Comparison of ENCODE assay signal across 7 mouse cellular contexts in genomic region chr1:142985516-142985915, GRCm38 (mm10).
DNase-seq lines count a peak whose midpoint lies in the region.

No protein-coding gene starts in this region.

- intact Hi-C loops in left cerebral cortex, postnatal 4 days (cut with DNase I): no loop called here

- DNase-seq in frontal cortex, postnatal 14 days (ENCODE audit: low spot score in 2 of 2): peak; percentile 8 to 16
- DNase-seq in frontal cortex, postnatal 25 days (ENCODE audit: low spot score in 2 of 2): no peak
- peak; percentile 70 for DNase-seq in left cerebral cortex, postnatal 4 days
- DNase-seq in left cerebral cortex, adult 11 months (ENCODE audit: low spot score): no peak
- DNase-seq in adrenal gland, postnatal 10 days: peak; percentile 71
- DNase-seq in right cerebral cortex, postnatal 10 days (ENCODE audit: low spot score in 2 of 2): peak; percentile 38 to 44
- DNase-seq in frontal cortex, postnatal 10 days (ENCODE audit: low spot score in 2 of 2): no peak

Comparison
In these comparisons a context has a peak if more than half of its experiments do, and no peak if none do; other contexts are left out.
1. DNase-seq: peak in frontal cortex, postnatal 14 days (2 of 2), left cerebral cortex, postnatal 4 days (single experiment), adrenal gland, postnatal 10 days (single experiment) and right cerebral cortex, postnatal 10 days (2 of 2); none in frontal cortex, postnatal 25 days (0 of 2), left cerebral cortex, adult 11 months (single experiment) and frontal cortex, postnatal 10 days (0 of 2).